Mouse (Mus musculus) heart, embryonic 13.5 days (tissue): ENCODE data around the gene Bcas3. TPM values are rescaled to one million over a fixed set of nuclear protein-coding genes. Genes with fewer than 3 reads are reported as not detected.

Experiments
- ATAC-seq: fragments of 200-750 bp; cut with Nextera tagmentation; 2 replicates; pipeline ENCODE4 v1.8.0; 2017; ENCODE audit warnings: moderate TSS enrichment; ENCODE audit not compliant: insufficient number of reproducible peaks, low FRiP score, low TSS enrichment; ENCODE audit errors: extremely low read depth
- H3K27ac ChIP-seq: fragments of 300-500 bp; sonication (generic); replicated peaks from 2 replicates; pipeline ENCODE4 v1.5.1; 2015; ENCODE audit warnings: moderate library complexity, mild to moderate bottlenecking, inconsistent platforms
- H3K27me3 ChIP-seq: fragments of 300-500 bp; sonication (generic); replicated peaks from 2 replicates; pipeline ENCODE4 v1.6.1; 2015; ENCODE audit warnings: mild to moderate bottlenecking, inconsistent platforms
- H3K36me3 ChIP-seq: fragments of 300-500 bp; sonication (generic); 2 replicates; pipeline ENCODE4 v1.6.1; 2015; ENCODE audit warnings: mild to moderate bottlenecking, inconsistent platforms
- H3K4me1 ChIP-seq: fragments of 300-500 bp; sonication (generic); 2 replicates; pipeline ENCODE4 v1.6.1; 2015; ENCODE audit warnings: inconsistent platforms
- H3K4me2 ChIP-seq: fragments of 300-500 bp; sonication (generic); 2 replicates; pipeline ENCODE4 v1.6.1; 2015; ENCODE audit warnings: inconsistent platforms, mild to moderate bottlenecking, moderate library complexity
- H3K4me3 ChIP-seq: fragments of 300-500 bp; sonication (generic); 2 replicates; pipeline ENCODE4 v1.5.1; 2015; ENCODE audit warnings: moderate library complexity, mild to moderate bottlenecking, inconsistent platforms
- H3K9ac ChIP-seq: fragments of 300-500 bp; sonication (generic); 2 replicates; pipeline ENCODE4 v1.6.1; 2015; ENCODE audit warnings: inconsistent platforms, mild to moderate bottlenecking, moderate library complexity
- H3K9me3 ChIP-seq: fragments of 300-500 bp; sonication (generic); 2 replicates; pipeline ENCODE4 v1.6.1; 2016; ENCODE audit warnings: inconsistent platforms
- WGBS: fragments of 180-500 bp; shearing (Covaris S2); methylation state at CpG from one replicate; pipeline ENCODE4 v1.1.7; 2015; ENCODE audit warnings: mixed read lengths; 5-methylcytosine and 5-hydroxymethylcytosine counted together
- polyA plus RNA-seq: library from polyadenylated mRNA; unstranded; fragments of >200 nt; fragmentation: Nextera tagmentation; extraction: Ambion mirVana; gene quantifications from 2 replicates; pipeline ENCODE4 v1.2.1, GENCODE M21; 2015

Bcas3 gene
- polyA plus RNA-seq, 1 experiment from 2014 or later: 18.3 TPM

DNA sequence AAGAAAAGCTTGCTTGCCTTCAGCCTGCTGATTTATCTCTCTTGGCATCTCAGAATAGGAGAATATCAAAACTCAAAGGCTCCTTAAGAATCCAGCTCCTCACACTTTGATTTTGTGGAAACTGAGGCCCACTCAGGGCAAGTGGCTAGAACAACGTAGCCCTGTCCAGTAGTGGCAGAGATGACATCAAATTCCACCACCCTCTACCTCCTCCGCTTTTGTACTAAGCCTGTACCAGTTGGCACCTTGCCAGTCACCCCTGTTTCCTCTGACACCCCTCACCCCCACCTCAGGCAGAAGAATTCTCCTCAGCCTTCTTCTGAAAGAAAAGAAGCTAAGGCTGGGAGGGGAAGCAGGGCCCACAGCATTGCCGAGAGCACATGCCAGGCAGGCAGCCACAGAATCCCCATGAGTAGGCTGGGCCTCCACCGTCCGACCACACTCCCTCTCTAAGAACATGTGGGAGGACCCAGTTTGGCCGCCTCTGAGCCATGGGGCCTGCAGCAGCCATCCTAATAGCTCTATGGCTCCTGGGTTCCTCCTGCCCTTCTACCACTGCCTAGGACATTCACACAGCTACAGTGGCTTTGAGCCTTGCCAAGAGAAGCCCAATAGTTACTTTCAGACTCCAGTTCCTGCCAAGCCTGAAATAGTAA is 407.6 kb downstream of the Bcas3 start:
- Histone ChIP-seq H3K36me3 (no peaks in the 10 kb centered on the region), H3K4me1 (peaks cover 27% of the 10 kb centered on the region), H3K27me3 (peaks cover 26% of the 10 kb centered on the region), H3K4me3 (no peak overlapping the region), H3K9me3 (no peaks in the 10 kb centered on the region), H3K9ac (peak overlapping the region; percentile 30; the same call in 1 of the 2 replicates), H3K4me2 (no peak overlapping the region), H3K27ac (peak overlapping the region; percentile 74)
- no peak for ATAC-seq
- WGBS: 31% methylated on average over 6 of the region's 6 CpGs

DNA sequence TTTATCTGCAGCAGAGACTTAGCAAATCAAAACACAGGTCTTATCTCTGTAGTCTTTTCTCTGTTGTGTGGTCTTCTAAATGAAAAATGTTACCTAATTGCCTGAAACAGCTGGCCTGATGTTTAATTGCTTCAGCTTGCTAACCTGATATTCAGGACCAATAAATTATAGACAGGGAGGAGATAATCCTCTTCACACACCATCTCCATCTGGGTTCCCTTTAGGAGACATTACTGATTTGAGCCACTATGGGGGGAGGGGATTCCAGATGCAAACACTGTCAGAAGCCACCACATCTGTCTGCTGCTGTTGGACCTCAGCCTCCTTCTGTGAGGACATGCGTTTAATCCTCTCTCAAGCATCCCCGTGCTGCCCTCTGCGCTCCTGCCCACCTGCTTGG is 408.2 kb downstream of the Bcas3 start:
- 67% methylated on average over 3 of the region's 3 CpGs for WGBS
- Histone ChIP-seq H3K4me2 (no peak overlapping the region), H3K27me3 (peaks cover 29% of the 10 kb centered on the region), H3K4me1 (peaks cover 33% of the 10 kb centered on the region), H3K27ac (no peak overlapping the region; the same call in 1 of the 2 replicates), H3K36me3 (no peaks in the 10 kb centered on the region), H3K4me3 (no peak overlapping the region), H3K9me3 (no peaks in the 10 kb centered on the region), H3K9ac (no peak overlapping the region)
- no peak for ATAC-seq

DNA sequence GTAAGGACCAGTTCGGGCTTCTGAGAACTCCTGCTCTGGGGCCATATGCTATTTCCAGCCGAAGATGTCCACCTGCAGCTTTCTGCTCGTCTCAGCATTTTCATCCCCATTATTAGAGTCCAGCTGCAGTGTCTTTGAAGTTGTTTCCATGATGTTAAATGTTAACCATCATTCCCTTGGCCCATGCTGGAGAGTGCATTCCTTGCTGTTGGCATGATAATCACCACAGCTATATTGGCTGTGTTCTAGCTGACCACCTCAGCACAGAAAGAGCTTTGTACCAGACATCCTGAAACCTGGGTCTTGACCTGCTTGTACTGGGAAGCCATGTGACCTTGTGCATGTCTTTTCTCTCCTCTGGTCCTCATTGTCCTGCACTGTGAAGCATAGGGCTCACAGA is 410.7 kb downstream of the Bcas3 start:
- H3K27me3 ChIP-seq: peaks cover 48% of the 10 kb centered on the region
- no peak overlapping the region for H3K4me3 ChIP-seq
- H3K36me3 ChIP-seq: no peaks in the 10 kb centered on the region
- no peak overlapping the region for H3K27ac ChIP-seq
- ATAC-seq: no peak
- H3K9me3 ChIP-seq: no peaks in the 10 kb centered on the region
- H3K4me2 ChIP-seq: no peak overlapping the region
- 78% methylated on average over 3 of the region's 3 CpGs for WGBS
- no peak overlapping the region for H3K9ac ChIP-seq
- peaks cover 36% of the 10 kb centered on the region for H3K4me1 ChIP-seq

DNA sequence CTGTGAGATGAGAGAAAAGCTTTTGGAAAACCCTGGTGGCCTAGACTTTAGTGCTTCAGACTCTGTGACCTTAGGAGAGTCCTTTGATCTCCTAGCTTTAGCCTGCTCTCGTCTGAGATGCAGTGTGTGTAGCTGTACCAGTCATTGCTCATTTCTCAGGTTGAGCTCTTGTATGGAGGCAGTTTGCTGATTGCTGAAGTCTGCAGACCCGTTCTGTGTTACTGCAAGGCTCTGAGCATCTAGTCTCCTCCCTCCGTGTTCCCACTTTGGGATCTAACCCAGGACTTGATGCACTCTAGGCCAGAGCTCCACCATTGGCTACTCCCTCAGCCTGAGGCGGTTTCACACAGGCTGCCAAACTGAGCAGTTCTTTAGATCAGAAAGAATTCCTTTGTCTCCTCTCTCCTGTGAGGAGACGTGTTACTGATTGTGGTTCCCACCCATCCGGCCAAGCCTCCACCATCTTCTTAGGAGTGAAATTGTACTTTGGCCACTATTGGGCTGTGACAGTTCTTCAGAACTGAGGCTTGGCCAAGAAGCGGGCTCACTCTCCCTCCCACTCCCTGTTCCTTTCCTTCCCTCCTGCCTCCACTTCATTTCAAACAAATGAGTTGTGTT is 413.2 kb downstream of the Bcas3 start:
- Histone ChIP-seq H3K36me3 (no peaks in the 10 kb centered on the region), H3K9me3 (no peaks in the 10 kb centered on the region), H3K27me3 (peaks cover 64% of the 10 kb centered on the region), H3K4me1 (peaks cover 14% of the 10 kb centered on the region), H3K9ac (0 out of 2 replicates have a peak overlapping the region, but pooled peaks have one; percentile 30), H3K27ac (0 out of 2 replicates have a peak overlapping the region, but pooled peaks have one; percentile 8), H3K4me2 (no peak overlapping the region), H3K4me3 (no peak overlapping the region)
- ATAC-seq: no peak
- WGBS: 30% methylated on average over 7 of the region's 7 CpGs

DNA sequence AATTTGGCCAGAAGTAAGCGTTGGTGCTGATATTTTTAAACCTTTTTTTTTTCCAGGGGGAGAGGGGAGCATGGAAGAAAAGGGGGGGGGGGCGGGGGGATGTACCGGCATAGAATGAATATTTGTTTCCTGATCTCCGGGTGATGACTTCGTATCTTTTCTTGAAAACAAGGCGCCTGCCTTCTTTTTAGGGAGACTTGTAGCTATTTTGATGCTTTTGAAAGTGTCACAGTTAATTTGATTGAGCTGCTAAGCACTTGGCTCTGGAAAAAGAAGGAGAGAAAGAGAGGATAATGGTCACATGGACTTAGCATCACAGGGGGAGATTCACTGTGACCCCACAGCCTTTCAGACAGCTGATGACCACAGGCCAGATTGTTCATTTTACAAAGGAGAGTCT is 413.8 kb downstream of the Bcas3 start:
- Histone ChIP-seq H3K27ac (no peak overlapping the region), H3K4me1 (peaks cover 10% of the 10 kb centered on the region), H3K9me3 (no peaks in the 10 kb centered on the region), H3K9ac (no peak overlapping the region), H3K36me3 (no peaks in the 10 kb centered on the region), H3K4me2 (no peak overlapping the region), H3K27me3 (peaks cover 64% of the 10 kb centered on the region), H3K4me3 (no peak overlapping the region)
- no peak for ATAC-seq
- WGBS: 56% methylated on average over 6 of the region's 6 CpGs

DNA sequence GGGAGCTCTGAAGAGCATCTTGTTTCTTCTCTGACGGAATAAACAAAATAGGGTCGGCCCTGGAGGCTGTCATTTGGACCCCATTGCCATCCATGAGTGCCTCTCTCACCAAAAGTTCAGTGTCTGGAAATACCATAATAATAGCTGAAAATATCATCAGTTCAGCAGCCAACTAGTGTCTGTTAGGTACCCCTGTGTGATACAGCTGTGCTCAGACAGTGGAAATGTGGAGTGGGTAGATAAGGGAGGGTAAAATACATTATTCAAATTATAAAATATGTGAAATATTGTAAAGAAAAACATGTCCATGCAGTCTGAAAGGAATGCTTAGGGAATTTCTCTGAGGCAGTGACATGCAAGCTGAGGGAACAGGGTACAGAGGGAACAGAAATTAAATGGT is 416.8 kb downstream of the Bcas3 start:
- Histone ChIP-seq H3K27me3 (peaks cover 72% of the 10 kb centered on the region), H3K4me1 (peaks cover 12% of the 10 kb centered on the region), H3K36me3 (no peaks in the 10 kb centered on the region), H3K4me3 (no peak overlapping the region), H3K9me3 (no peaks in the 10 kb centered on the region), H3K27ac (no peak overlapping the region), H3K9ac (no peak overlapping the region), H3K4me2 (no peak overlapping the region)
- 80% methylated on average over 2 of the region's 2 CpGs for WGBS
- ATAC-seq: no peak

DNA sequence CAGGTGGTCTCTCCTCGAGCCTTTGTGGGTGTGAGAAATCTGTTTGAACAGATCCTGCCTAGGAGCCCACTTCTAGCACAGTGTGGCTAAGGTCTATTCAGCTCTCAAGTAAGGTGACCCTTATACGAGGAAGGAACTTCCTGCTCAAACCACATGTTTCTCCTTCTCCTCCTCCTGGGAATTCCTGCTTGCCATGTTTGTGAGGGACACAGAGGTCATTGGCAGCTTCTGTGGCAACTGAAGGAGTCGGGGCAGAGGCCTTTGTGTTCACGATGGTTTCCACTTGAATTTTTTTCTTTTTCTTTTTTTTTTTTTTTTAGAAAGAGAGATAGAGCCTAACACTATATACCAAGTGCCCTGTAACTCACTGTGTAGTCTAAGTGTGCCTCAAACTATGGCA is 420.4 kb downstream of the Bcas3 start:
- H3K27me3 ChIP-seq: peaks cover 79% of the 10 kb centered on the region
- no peak overlapping the region for H3K27ac ChIP-seq
- ATAC-seq: no peak
- H3K9ac ChIP-seq: no peak overlapping the region
- H3K4me2 ChIP-seq: no peak overlapping the region
- H3K36me3 ChIP-seq: no peaks in the 10 kb centered on the region
- H3K4me3 ChIP-seq: no peak overlapping the region
- H3K4me1 ChIP-seq: peaks cover 26% of the 10 kb centered on the region
- 61% methylated on average over 4 of the region's 4 CpGs for WGBS
- no peaks in the 10 kb centered on the region for H3K9me3 ChIP-seq

DNA sequence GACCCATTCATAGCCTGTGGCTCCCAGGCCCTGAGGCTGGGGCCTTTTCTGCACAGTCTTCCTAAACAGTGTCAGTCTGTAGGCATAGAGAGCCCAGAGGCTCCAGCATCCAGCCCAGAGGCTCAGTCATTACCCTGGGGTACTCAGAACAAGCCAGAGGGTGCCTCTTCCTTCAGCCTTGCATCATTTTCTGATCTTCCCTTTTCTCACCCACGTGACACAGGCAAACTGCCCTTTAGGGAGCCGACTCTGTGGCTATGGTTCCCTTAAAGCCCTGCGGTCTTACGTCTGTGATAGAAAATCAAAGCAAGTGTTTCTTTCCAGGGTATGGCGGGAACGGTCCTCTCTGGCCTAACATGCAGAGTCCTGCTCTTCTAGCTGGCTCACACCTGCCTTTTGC is 421.7 kb downstream of the Bcas3 start:
- H3K36me3 ChIP-seq: no peaks in the 10 kb centered on the region
- 0 out of 2 replicates have a peak overlapping the region, but pooled peaks have one; percentile 5 for H3K27ac ChIP-seq
- WGBS: 74% methylated on average over 6 of the region's 6 CpGs
- no peaks in the 10 kb centered on the region for H3K9me3 ChIP-seq
- H3K27me3 ChIP-seq: peaks cover 82% of the 10 kb centered on the region
- no peak overlapping the region for H3K4me2 ChIP-seq
- no peak overlapping the region for H3K9ac ChIP-seq
- no peak overlapping the region for H3K4me3 ChIP-seq
- ATAC-seq: no peak
- peaks cover 26% of the 10 kb centered on the region for H3K4me1 ChIP-seq

DNA sequence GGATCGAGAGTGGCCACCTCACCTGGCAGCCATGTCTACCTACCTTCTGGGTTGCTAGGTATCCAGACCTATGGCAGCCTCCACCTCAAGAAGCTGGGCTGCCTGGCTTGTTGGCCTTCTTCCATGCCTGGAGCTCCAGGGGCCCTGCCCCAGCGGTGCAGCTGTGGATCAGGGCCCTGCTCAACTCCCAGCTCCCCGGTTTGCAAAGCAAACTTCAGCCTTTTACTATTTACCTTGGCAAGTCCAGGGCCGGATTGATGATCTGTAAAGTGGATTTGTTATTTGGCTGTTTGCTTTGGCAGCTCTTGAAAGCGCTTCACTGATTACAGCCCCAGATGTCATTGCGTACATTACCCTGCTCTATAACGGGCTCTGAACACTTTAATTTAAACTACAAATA is 422.5 kb downstream of the Bcas3 start:
- H3K4me3 ChIP-seq: no peak overlapping the region
- H3K9ac ChIP-seq: no peak overlapping the region
- peaks cover 26% of the 10 kb centered on the region for H3K4me1 ChIP-seq
- H3K4me2 ChIP-seq: no peak overlapping the region
- peaks cover 87% of the 10 kb centered on the region for H3K27me3 ChIP-seq
- ATAC-seq: no peak
- no peaks in the 10 kb centered on the region for H3K36me3 ChIP-seq
- H3K27ac ChIP-seq: no peak overlapping the region; the same call in 1 of the 2 replicates
- WGBS: 40% methylated on average over 7 of the region's 7 CpGs
- no peaks in the 10 kb centered on the region for H3K9me3 ChIP-seq

DNA sequence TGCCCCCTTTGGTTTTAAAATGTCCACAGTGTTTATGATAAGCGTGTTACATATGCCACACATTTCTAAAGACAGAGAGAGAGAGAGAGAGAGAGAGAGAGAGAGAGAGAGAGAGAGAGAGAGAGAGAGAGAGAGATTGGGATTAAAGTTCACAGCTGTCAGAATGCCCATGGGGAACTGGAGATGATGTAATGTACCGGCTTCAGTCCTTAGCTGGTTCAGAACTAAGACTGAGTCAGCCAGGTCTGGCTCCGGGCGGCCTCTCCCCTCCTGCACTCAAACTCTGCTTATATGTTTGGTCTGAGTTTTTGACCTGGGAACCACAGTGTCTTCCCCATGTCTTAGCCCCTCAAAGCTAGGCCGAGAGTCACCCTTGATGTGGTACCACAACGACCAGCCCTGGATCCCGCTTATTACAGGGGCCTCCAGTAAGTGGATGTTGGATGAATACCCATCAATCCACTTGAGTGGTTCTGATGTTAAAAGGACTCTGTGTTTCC is 423.9 kb downstream of the Bcas3 start:
- Histone ChIP-seq H3K4me2 (no peak overlapping the region), H3K27me3 (peaks cover 88% of the 10 kb centered on the region), H3K9ac (no peak overlapping the region), H3K4me3 (no peak overlapping the region), H3K4me1 (peaks cover 26% of the 10 kb centered on the region), H3K9me3 (no peaks in the 10 kb centered on the region), H3K27ac (no peak overlapping the region), H3K36me3 (no peaks in the 10 kb centered on the region)
- ATAC-seq: no peak
- 66% methylated on average over 7 of the region's 7 CpGs for WGBS

DNA sequence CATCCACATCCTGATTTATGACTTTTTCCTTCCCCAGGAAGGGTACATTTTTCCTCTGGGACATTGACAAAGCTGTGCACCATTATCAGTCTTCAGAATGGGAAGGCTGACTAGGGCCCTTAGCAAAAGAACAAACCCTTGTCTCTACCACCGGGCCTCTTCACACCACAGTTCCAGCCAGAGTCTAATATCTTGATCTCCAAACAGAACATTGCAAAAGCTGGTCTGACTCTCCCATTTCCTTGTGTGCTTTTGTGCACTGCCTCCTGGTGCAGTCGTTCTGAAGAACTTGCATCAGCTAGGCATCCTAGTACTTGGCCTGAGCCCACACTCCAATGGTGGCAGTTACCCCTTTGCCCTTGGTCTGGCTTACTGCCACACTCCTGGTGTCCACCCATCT is 425.0 kb downstream of the Bcas3 start:
- H3K9ac ChIP-seq: no peak overlapping the region
- no peaks in the 10 kb centered on the region for H3K9me3 ChIP-seq
- 86% methylated on average over 2 of the region's 2 CpGs for WGBS
- no peaks in the 10 kb centered on the region for H3K36me3 ChIP-seq
- H3K27me3 ChIP-seq: peaks cover 80% of the 10 kb centered on the region
- no peak overlapping the region for H3K4me2 ChIP-seq
- H3K27ac ChIP-seq: no peak overlapping the region
- peaks cover 26% of the 10 kb centered on the region for H3K4me1 ChIP-seq
- ATAC-seq: no peak
- no peak overlapping the region for H3K4me3 ChIP-seq

DNA sequence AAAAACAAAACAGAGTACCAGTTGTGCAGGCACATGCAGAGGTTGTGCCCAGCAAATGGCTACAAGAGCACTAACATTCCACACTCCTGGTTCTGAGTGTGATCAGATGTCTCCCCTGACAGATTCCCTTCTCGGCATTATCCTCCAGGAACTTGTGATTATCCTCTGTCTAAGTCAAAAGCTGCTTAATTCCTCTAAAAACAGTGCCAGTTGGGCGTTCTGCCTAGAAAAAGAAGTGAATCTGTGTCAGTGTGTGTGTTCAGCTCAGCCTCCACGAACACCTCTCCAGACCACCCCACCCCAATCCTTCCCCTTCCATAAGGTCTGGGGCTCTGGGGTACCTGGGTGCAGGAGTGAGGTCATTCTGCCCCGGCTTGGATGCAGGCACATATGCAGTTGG is 427.3 kb downstream of the Bcas3 start:
- WGBS: 56% methylated on average over 4 of the region's 4 CpGs
- ATAC-seq: no peak
- no peak overlapping the region for H3K4me2 ChIP-seq
- H3K4me1 ChIP-seq: peaks cover 21% of the 10 kb centered on the region
- H3K36me3 ChIP-seq: no peaks in the 10 kb centered on the region
- peaks cover 80% of the 10 kb centered on the region for H3K27me3 ChIP-seq
- no peak overlapping the region for H3K9ac ChIP-seq
- H3K9me3 ChIP-seq: no peaks in the 10 kb centered on the region
- no peak overlapping the region for H3K4me3 ChIP-seq
- H3K27ac ChIP-seq: no peak overlapping the region
